Mouse (Mus musculus): ENCODE measurements around the gene Themis2. TPM values are rescaled to one million over a fixed set of nuclear protein-coding genes. Genes with fewer than 3 reads are reported as not detected.

The Themis2 gene
- polyA plus RNA-seq, 1 experiment from 2014 or later = 3.2 TPM

DNA sequence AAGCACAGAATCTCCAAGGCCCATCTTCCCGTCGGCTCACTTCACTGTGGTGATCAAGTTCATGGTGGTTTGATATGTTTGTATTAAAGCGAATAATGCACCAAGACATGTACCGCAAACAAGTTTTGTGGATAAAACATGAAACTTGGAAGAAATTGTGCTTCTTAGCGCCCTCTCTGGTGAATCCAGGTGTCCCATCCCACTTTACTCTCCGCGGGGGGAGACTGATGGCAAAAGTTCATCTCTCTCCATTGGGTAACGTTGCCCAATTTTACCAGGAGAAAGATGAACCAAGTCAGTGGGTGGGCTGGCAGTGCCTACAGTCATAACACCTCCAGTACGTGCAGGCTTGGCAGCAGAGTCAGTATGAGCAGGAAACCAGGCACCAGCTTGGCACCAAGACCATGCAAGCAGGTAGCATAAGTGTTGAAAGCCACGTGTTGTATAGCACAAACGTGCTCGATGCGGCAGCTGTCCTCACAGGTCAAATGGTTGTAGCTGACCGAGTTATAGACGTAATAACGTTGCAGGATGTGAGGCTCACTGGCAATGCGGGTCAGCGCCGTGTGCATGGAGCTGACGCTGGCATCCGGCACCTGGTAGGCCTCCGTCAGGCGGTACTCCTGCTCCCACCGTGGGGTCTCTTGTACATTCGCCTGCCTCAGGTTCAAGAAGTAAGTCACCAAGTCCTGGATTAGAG is 63.0 kb downstream of the Themis2 start:
- no peak for ATAC-seq (ENCODE audit: low read depth)
- no peaks in the 10 kb centered on the region for H3K9me3 ChIP-seq (replicated peaks; ENCODE audit: control insufficient read depth, low read length)
- WGBS (ENCODE audit: insufficient replicate concordance) = 79% methylated on average over 25 of the region's 25 CpGs
- H3K4me1 ChIP-seq (ENCODE audit: control insufficient read depth, low read depth, low read length) = peaks cover 23% of the 10 kb centered on the region
- H3K9ac ChIP-seq (ENCODE audit: low read depth, low read length) = no peak overlapping the region
- no peaks in the 10 kb centered on the region for H3K27me3 ChIP-seq (ENCODE audit: control insufficient read depth, insufficient read depth, low read depth, low read length)
- H3K27ac ChIP-seq (ENCODE audit: low read length) = no peak overlapping the region
- H3K4me2 ChIP-seq (ENCODE audit: low read depth, low read length) = no peak overlapping the region
- no peak overlapping the region for H3K4me3 ChIP-seq (ENCODE audit: low read depth, low read length)
- no peaks in the 10 kb centered on the region for H3K36me3 ChIP-seq (ENCODE audit: control insufficient read depth, insufficient read depth)

DNA sequence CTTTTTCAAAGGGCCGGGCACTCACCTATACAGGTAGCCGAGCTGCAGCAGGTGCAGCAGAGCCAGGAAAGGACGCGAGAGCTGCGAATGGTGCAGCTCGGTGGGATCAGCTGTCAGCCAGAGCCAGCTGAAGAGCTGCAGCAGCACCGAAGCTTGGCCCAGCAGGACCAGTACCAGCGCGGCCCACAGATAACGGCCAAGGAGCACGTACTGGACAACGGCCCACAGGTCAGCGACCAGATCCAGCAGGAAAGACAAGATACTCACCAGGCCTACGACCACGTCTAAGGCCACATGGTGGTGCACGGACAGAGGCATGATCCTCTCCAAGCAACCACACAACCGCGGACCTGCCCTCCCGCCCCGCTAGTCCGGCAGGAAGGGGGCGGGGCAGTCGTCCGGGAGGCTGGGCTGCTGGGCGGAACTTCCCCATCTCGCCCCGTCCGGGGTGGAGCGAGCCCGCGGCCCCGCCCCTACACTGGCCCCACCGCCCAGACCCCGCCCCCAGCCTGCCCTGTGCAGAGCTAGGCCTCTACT is 64.0 kb downstream of the Themis2 start, which contains the start of gene Xkr8:
Xkr8 (minus strand) TSS at position 399 of the 537 bp plus-strand sequence.
- peak within 1 kb of the TSS; percentile 51 for H3K9ac ChIP-seq (ENCODE audit: low read depth, low read length)
- H3K4me2 ChIP-seq (ENCODE audit: low read depth, low read length) = peak within 1 kb of the TSS; percentile 88
- no peaks in the 10 kb centered on the region for H3K27me3 ChIP-seq (ENCODE audit: control insufficient read depth, insufficient read depth, low read depth, low read length)
- no peaks in the 10 kb centered on the region for H3K36me3 ChIP-seq (ENCODE audit: control insufficient read depth, insufficient read depth)
- peaks cover 23% of the 10 kb centered on the region for H3K4me1 ChIP-seq (ENCODE audit: control insufficient read depth, low read depth, low read length)
- H3K27ac ChIP-seq (ENCODE audit: low read length) = no peak within 1 kb of the TSS
- 1% methylated on average over 34 of the region's 34 CpGs for WGBS (ENCODE audit: insufficient replicate concordance)
- H3K9me3 ChIP-seq (replicated peaks; ENCODE audit: control insufficient read depth, low read length) = no peaks in the 10 kb centered on the region
- H3K4me3 ChIP-seq (ENCODE audit: low read depth, low read length) = peak within 1 kb of the TSS; percentile 66
- peak; percentile 91 for ATAC-seq (ENCODE audit: low read depth)

Other genes with a start within 250 kb of the Themis2 start
- gene Ptafr, start 232.3 kb downstream of the Themis2 start, polyA plus RNA-seq (2015; fragmentation: Nextera tagmentation; extraction: Ambion mirVana) = 0.91 and 1.2 TPM in 2 replicates
- 13.2 and 14.5 TPM in 2 replicates for gene Eya3, start 157.4 kb downstream of the Themis2 start, polyA plus RNA-seq (2015; fragmentation: Nextera tagmentation; extraction: Ambion mirVana)
- gene Xkr8, start 63.8 kb downstream of the Themis2 start, polyA plus RNA-seq (2015; fragmentation: Nextera tagmentation; extraction: Ambion mirVana) = 2.5 and 3.9 TPM in 2 replicates
- gene Smpdl3b, start 39.1 kb downstream of the Themis2 start, polyA plus RNA-seq (2015; fragmentation: Nextera tagmentation; extraction: Ambion mirVana) = 0.75 and 0.90 TPM in 2 replicates
- gene Rpa2, start 28.1 kb downstream of the Themis2 start, polyA plus RNA-seq (2015; fragmentation: Nextera tagmentation; extraction: Ambion mirVana) = 65.4 and 72.6 TPM in 2 replicates
- 21.6 and 22.0 TPM in 2 replicates for gene Ppp1r8, start 46.8 kb upstream of the Themis2 start, polyA plus RNA-seq (2015; fragmentation: Nextera tagmentation; extraction: Ambion mirVana)
- 15.0 and 17.1 TPM in 2 replicates for gene Stx12, start 88.1 kb upstream of the Themis2 start, polyA plus RNA-seq (2015; fragmentation: Nextera tagmentation; extraction: Ambion mirVana)
- 24.6 and 27.7 TPM in 2 replicates for gene Fam76a, start 126.2 kb upstream of the Themis2 start, polyA plus RNA-seq (2015; fragmentation: Nextera tagmentation; extraction: Ambion mirVana)
- 2.4 and 3.2 TPM in 2 replicates for gene Fgr, start 177.7 kb upstream of the Themis2 start, polyA plus RNA-seq (2015; fragmentation: Nextera tagmentation; extraction: Ambion mirVana)
- 0.70 and 1.6 TPM in 2 replicates for gene Ahdc1, start 214.9 kb upstream of the Themis2 start, polyA plus RNA-seq (2015; fragmentation: Nextera tagmentation; extraction: Ambion mirVana)

All from liver, embryonic 16.5 days (tissue).